Mouse (Mus musculus): ENCODE measurements around the gene Zfyve27.

The Zfyve27 gene

DNA sequence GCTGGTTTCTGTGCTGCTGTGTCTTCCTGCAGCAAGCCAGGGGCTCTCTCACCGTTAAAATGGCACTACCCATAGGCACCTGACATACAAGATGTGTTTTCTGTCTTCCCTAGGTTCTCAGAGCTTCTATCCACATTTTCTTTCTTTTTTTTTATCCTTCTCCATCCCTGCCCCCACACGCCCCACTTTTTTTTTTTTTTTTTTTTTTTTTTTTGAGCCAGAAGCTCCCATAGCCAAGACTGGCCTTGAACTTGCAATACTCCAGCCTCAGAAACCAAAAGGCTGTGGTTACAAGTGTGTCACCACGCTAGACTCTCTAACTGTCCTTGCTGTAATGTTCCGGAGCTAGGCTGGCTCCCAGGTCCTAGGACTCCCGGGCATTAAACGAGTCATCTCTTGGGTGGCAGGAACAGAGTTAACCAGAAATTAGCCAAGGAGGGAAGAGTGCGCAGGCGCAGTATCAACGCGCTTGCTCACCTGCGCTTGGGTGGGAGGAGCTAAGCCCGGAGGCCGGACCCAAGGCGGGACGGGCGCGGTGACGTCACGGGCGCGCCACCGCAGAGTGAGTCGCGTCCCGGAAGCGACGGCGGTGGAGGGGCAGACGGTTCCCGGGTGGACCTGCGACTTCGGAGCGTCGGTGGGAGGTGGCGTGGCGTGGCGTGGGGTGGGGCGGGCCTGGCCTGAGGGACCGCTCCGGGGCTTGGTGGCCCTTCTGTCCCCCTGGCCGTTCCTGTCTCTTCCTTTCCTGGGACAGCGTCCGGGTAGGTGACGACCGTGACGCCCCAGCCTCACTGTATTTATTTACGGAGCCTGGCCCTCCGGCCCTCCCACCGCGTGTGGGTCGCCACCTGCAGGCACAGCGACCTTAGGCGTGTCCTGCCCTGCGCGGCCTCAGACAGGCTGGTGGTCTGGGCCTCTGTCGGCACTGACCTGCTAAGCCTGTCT, 6.5 kb downstream of the Zfyve27 start:
- DNase-seq (ENCODE audit: inconsistent age in 2 of 2, low spot score in 1 of 2): peak; percentile 96 to 97

DNA sequence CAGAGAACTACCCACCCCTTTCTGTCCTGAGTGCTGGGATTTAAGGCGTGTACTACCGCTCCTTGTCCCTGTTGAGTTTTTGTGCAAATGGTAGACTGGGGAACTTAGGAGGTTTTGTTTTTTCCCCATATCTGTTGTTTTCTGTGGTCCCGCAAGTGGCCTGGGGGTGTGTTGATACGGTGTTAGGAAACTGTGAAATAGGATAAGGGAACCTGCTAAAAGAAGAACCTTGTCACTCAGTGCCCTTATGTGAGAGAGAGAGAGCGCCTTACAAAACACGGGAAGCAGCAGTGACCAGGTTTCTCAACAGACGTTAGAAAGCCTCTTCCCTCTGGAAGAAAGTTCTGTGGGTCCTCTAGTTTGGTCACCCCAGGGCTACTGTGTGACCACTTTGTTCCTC, 13.1 kb downstream of the Zfyve27 start:
- no peak for DNase-seq (ENCODE audit: inconsistent age in 2 of 2, low spot score in 1 of 2)

- DNase-seq (ENCODE audit: inconsistent age in 2 of 2, low spot score in 1 of 2): no peak
These were observed 13.7 kb downstream of the Zfyve27 start for GRCm38 (mm10) chr19:42177461-42177860.

DNA sequence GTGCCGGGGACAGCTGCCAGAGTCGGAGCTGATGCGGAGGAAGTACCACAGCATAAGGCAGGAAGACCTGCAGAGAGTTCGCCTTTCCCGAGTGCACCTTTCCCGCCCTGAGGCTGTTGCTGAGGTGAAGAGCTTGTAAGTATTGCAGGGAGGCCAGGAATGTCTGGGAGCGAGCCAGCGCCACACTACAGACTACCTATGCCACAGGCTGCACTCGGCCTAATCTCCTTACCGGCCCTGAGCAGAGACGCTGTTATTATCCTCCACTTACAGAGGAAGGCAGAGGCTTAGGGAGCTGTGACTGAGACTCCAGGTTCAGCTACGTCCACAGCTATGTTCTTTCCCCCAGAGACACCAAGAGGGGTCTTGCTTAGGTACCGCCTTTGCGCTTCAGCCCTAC, 15.6 kb downstream of the Zfyve27 start:
- DNase-seq (ENCODE audit: inconsistent age in 2 of 2, low spot score in 1 of 2): no peak

- DNase-seq (ENCODE audit: inconsistent age in 2 of 2, low spot score in 1 of 2): no peak
These were observed 18.9 kb downstream of the Zfyve27 start for GRCm38 (mm10) chr19:42182673-42183072.

DNA sequence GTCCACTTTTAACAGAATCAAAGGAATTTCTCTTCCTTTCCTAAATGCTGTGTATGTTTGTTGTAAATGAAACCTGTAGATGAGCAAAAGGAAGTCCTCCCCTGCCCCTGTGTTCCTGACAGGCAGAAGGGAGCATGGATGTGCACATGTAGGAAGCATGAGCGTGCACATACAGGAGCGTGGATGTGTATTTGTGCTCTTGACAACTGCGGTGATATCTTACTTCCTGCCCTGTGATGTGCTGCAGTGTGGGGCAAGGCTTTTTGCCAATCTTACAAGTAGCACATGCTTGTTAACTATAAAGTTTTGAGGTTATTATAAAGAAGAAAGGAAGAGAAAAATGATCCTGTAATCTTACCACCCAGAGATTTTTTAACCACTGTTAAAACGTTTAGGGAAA, 26.0 kb downstream of the Zfyve27 start:
- no peak for DNase-seq (ENCODE audit: inconsistent age in 2 of 2, low spot score in 1 of 2)

DNA sequence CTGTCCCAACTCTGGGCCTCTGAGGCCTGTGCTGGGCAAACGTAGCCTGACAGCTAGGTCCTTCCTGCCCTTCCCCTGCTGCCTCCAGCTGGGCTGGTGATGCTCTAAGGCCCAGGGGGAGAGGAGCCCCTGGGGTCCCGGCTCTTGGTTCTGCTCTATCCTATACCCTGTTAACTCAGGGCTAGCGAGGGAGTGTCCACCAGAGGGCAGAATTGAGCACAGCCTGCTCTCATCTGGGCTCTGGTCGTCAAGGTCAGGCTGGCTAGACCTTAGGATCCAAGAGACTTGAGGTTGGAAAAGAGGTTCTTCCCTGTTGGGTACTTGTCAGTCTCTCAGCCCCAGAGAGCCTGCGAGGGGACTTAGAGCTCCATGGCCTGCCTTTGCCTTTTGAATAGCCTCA, 26.7 kb downstream of the Zfyve27 start:
- DNase-seq (ENCODE audit: inconsistent age in 2 of 2, low spot score in 1 of 2): peak; percentile 43 to 85

GRCm38 (mm10) chr19:42193311-42193710, 29.6 kb downstream of the Zfyve27 start:
- no peak for DNase-seq (ENCODE audit: inconsistent age in 2 of 2, low spot score in 1 of 2)

DNA sequence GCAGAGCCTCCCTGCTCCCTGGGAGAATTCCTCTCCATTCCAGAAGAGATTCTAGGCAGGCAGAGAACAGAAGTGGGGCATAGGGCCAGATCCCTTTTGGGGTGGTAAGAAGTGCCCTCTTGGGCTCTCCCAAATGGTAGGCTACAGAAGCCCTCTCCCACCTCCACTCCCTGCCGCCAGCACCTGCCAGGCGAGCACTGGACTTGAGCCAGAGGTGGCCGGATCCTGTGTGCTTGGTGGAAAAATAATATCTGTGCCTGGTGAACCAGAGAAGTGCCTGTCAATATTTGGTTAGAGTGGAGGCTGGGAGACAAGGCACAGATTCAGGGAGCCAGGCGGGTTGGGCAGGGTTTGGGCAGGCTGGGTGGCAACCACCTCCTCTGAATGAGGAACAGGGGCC, 32.6 kb downstream of the Zfyve27 start:
- DNase-seq (ENCODE audit: inconsistent age in 2 of 2, low spot score in 1 of 2): no peak

DNA sequence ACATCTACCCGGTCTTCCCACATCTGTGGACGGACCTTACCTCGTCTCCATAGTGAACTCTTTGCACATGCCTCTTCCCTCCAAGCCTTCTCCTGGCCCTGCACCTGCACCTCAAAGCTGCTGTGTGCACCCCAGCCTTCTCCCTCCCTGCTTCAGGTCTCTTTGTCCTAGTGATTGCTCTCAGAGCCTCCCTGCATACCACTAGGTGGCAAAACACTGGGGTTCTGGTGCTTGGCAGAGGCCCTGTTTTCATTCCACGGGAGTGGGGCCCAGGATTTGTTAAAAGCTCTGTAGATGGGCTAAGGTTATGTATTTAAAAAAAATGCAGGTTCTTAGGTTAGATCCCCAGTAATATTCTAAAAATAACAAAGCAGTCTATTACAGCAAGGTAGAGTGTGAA, 33.3 kb downstream of the Zfyve27 start:
- no peak for DNase-seq (ENCODE audit: inconsistent age in 2 of 2, low spot score in 1 of 2)

DNA sequence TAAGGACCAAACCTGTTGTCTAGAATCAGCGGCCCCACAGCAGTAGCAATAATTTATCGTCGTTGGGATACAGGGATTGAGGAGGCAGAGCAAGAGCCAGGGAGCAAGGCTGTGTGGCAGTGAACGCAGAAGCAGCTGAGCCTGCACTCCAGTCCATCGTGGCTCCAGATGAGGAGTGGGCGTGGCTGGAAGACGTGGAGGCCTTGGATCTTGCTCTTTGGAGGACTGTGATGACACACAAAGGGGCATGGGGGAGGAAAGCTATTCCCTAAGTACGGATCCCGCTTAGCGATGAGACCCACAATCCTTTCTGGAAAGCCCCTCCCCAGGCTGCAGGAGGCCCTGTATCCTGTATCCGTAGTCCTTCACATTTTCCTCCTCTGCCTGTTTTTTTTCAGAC, 34.3 kb downstream of the Zfyve27 start:
- DNase-seq (ENCODE audit: inconsistent age in 2 of 2, low spot score in 1 of 2): peak in 1 of 2 experiments; percentile 64

DNA sequence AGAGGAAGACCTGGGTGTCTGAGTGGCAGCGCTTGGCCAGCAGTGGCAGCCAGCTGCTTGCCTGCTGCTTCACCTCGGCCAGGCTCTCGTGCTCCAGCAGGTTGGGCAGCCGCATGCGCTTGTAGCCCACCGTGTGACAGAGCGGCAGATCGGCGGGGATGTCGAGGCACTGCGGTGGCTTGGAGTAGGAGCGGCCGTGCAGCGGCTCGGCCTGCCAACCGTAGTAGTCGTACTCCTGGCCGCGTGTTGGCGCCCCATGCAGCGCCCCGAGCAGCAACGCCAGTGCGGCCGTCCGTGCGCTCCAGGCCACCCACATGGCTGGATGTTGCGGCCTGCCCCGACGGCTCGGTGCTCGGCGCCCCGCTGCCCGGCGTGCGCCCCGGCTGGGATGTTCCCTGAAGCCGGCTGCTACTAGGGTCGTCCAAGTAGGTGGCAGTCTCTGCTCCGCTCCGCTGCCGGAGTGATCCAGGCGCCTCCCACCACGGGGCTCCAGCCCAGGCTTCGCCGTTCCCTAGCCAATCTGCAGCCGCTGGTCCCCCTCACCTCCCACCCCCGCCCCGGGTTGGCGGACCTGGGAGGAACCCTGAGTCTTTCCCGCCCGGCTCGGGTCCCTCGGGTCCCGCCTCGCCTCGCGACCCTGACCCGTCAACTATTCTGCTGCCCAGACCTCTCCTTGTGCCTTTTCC, 38.1 kb downstream of the Zfyve27 start, which contains the start of gene Sfrp5:
Gene Sfrp5, minus strand, starts transcription at position 557 of the 686 bp plus-strand sequence.
- DNase-seq (ENCODE audit: inconsistent age in 2 of 2, low spot score in 1 of 2): no peak

DNA sequence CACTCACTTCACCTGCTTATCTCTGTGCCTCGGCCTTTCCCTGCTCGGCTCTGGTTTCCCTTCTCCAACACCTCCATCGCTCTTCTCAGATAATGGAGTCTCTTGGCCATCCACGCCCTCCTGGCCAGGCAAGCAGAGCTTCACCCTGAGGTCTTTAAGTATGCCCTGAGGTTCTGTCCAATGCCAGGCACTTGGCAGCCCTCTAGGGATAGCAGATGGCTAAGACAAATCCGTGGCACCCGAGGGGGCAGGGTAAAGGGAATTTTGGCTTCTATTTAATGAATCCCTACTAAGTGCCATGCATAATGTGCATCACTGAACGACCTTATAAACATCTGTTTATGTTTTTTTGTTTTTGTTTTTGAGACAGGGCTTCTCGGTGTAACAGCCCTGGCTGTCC, 38.7 kb downstream of the Zfyve27 start:
- no peak for DNase-seq (ENCODE audit: inconsistent age in 2 of 2, low spot score in 1 of 2)

GRCm38 (mm10) chr19:42204306-42204705, 40.6 kb downstream of the Zfyve27 start:
- DNase-seq (ENCODE audit: inconsistent age in 2 of 2, low spot score in 1 of 2): no peak

- DNase-seq (ENCODE audit: inconsistent age in 2 of 2, low spot score in 1 of 2): no peak
These were observed 41.5 kb downstream of the Zfyve27 start for GRCm38 (mm10) chr19:42205201-42205600.

- no peak for DNase-seq (ENCODE audit: inconsistent age in 2 of 2, low spot score in 1 of 2)
These were observed 45.7 kb downstream of the Zfyve27 start for GRCm38 (mm10) chr19:42209485-42209884.

- DNase-seq (ENCODE audit: inconsistent age in 2 of 2, low spot score in 1 of 2): no peak
These were observed 46.2 kb downstream of the Zfyve27 start for GRCm38 (mm10) chr19:42209976-42210375.

- no peak for DNase-seq (ENCODE audit: inconsistent age in 2 of 2, low spot score in 1 of 2)
These were observed 48.2 kb downstream of the Zfyve27 start for GRCm38 (mm10) chr19:42211936-42212335.

DNA sequence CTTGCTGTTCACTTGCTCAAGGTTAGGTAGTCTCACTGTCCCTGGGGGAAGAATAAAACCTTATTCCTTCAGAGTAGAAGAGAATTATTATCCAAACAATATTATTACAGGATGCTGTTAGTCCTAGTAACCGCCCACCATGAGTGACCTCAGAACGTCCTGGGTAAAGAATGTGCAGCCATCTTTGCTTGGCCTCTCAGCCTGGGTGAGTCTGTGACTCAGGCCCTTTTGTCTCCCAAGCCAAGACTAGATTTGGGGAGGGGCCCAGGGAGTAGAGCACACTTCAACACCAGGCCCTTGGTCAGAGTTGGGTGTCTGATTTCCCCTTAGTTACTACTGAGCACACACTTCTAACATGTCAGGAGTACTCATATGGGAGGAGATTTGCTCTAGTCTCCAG, 50.9 kb downstream of the Zfyve27 start:
- no peak for DNase-seq (ENCODE audit: inconsistent age in 2 of 2, low spot score in 1 of 2)

DNA sequence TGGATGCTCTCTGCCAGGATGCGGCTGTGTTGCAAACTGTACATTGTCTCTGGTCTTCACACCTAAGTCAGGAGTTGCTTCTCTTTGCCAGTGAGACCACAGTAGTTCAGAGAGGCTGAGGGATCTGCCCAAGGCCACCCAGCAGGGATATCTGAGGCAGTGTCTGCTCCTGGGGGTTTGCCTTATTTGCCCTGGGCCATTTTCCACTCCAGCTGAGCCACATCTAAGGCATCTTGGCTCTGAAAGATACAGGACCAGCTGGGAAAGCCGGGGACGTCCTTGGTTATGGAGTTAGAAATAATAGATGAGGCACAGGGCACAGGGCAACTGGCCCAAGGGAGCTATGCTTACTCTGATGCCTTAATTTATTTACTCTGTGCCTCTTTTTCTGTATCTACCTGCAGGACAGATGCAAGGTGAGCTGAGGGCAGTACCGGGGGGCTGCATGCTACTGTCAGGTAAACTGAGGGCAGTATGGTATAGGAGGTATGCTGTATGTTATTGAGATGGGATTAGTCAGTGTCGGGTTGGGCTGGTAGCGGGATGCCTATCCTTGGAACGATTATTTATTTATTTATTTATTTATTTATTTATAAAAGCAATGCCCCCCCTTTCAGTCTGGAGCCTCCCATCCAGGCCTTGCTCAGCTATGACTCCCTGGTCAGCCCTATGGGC, 53.1 kb downstream of the Zfyve27 start:
- DNase-seq (ENCODE audit: inconsistent age in 2 of 2, low spot score in 1 of 2): no peak

DNA sequence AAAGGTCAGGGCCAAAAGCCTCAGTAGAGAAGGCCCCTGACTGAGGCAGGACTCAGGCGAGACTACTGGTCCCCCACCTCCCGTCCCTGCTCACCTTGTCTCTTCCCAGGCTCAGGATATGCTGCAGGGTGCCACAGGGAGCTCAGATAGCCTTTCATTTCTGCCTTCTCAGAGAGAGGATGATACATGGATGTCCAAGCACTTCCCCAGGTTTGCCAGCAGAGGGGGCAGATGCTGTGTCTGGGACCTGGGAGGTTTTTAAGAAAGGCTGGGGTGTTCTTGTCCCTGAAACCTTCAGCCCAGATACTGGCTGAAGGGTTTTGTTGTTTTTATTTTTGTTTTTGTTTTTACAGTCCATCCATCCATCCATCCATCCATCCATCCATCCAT, 53.6 kb downstream of the Zfyve27 start:
- DNase-seq (ENCODE audit: inconsistent age in 2 of 2, low spot score in 1 of 2): peak; percentile 53 to 77

DNA sequence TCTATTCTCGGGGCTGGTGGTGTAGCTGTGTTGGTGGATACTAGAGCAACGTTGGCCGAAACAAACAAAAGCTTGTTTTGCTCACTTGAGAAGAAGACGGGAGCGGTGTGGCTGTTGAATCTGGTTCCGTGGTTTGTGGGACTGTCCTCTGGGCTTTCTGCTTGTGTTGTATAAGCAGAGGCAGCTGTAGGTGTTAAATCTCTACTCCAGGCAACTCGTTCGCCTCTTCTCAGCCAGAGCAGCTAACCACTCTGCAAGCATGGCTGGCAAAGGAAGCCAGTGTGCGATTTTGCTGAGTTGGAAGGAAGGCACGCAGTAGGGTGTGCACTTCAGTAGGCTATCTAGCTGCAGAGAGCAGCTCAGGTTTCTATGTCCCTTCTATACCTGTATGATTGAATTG, 62.7 kb downstream of the Zfyve27 start:
- DNase-seq (ENCODE audit: inconsistent age in 2 of 2, low spot score in 1 of 2): no peak
